Mouse (Mus musculus): ENCODE results near the gene Tmem164.
A peak's percentile ranks its signal among the peaks of the same experiment; 100 is the strongest.
"Not testable (repeated sequence)": the region's sequence is repeated elsewhere in the genome, so short reads cannot be mapped to it uniquely, and the experiment has no call there.

Gene Tmem164

DNA sequence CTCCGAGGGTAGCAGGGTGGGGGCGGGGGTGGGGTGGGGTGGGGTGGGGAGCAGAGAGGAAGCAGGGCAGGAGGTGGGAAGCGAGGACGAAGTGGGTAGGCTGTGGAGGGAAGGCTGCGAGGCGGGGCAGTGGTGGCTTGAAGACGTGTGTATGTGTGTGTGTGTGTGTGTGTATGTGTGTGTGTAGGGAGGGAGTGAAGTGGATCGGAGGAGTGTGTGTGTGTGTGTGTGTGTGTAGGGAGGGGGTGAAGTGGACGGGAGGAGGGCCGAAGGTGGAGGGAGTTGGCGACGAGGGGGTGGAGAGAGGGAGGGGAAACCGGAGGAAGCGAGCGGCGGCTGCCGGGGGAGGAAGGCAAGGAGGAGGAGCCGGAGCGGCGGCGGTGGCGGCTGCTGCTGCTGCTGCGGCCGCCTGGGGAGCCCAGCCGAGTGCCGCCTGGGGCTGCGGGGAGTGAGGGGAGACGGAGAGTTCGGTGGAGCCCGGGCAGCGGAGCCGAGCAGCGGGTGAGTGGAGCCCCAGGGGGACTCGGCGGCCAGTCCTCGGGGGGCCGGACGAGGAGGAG is at the start of gene Tmem164:
Tmem164 (plus strand) TSS at position 351 of the 560 bp plus-strand sequence.
- DNase-seq (ENCODE audit: low read depth, low spot score) = peak; percentile 44

DNA sequence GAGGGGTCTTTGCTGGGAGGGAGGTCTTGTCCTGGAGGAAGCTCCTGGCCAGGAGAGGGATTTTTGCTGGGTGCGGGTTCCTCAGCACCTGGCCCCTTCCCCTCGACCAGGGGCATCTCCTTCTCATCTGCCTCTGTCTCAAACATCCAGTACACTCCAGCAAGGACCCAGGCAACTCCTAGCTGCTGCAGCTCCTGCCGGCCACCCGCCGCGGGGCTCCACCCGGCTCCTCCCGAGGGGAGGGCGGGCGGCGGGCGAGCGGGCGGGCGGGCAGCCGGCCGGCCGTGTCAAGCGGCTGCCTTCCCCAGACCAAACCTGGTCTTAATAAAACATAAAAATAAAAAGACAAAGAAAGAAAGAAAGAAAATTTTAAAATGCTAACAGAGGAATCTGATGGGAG is 48.2 kb upstream of the Tmem164 start:
- not testable (repeated sequence) for DNase-seq (ENCODE audit: low read depth, low spot score)

DNA sequence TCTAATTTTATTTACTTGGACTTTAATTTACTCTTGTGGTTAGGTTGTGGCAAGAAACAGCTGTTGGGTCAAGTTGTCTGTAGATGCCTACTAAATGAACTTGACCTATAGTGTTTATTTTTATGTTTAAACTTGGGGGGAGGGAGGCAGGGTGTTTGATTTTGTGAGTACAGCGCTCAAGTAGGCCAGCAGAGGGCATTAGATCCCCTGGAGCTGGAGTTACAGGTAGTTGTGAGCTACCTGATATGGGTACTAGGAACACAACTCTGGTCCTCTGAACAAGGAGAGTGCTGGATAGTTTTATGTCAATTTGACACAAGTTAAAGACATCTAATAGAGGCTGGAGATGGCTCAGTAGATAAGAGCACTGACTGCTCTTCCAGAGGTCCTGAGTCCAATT is 34.0 kb upstream of the Tmem164 start:
- DNase-seq (ENCODE audit: low read depth, low spot score) = no peak

DNA sequence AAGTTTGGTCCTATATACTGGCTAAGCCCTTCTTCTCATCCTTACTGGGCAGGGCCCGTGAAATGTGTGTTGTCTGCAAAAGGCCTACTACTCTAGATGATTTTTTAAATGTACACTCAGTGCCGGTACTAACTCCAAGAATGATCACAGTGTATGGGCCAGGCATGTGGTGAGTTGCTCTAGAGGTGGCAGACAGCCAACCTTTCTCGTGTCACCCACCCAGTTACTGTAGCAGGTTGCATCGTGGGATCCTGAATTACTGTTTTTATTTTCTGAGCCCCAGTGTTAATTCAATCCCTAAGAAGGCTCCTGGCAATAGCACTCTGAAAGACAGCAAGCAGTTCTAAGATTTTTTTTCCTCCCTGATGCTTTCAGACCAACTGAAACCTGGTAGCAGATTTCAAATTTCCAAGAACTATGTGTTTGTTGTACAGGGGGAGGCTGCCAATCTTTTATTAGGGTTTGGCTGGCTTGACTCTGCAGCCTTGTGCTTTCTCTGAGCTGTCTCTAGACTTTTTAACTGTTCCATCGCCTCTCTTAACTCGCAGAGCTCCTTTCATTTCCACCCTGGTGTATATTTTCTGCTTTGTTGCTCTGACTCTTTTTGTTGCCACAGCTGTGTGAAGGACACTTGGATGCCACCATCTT is 31.0 kb upstream of the Tmem164 start:
- DNase-seq (ENCODE audit: low read depth, low spot score) = peak; percentile 5

DNA sequence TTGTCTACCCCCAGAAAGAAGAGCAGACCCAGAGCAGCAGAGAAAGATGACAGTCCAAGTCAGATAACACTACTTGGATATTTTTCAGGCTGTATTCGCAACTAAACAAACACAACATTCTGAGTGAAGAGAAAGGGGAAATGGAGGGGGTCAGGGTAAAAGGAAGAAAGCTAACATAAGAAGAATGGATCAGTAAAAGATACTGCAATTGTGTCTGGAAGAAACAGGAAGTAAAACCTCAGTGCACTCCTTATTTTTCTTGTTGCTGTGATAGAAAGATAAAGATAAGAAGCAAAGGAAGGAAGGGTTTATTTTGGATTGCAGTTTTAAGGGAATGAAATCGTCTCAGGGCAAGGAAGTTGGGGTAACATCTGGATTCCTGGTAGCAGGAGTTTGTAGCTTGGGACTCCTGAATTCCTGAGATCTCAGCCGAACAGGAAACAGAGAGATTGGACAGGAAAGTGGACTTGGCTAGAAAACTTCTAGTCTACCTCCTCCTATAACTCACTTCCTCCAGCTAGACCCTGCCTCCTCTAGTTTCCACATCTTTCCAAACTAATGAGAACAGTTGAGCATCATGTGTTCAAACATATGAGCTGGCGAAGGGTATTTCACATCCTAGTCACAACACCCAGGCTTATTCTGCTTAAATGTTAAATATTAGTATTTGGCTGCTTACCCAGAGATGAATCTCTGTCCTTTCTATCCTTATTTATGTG is 16.3 kb upstream of the Tmem164 start:
- DNase-seq (ENCODE audit: low read depth, low spot score) = no peak

DNA sequence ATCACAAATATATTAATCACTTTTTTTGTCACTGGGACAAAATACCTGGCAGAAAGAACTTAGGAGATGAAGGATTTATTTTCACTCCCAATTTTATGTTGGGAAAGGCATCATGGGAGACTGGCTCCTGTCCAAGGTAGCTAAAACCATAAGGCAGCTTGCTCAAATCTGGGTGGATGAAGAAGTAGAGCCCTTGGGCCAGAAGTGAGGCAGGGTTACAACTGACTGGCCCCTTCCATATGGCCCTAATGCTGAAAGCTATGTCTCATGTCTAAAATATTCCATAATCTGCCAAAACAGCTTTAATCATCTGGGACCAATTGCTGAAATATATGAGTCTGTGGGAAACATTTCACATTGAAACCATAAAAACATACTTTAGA is 15.8 kb upstream of the Tmem164 start:
- no peak for DNase-seq (ENCODE audit: low read depth, low spot score)

DNA sequence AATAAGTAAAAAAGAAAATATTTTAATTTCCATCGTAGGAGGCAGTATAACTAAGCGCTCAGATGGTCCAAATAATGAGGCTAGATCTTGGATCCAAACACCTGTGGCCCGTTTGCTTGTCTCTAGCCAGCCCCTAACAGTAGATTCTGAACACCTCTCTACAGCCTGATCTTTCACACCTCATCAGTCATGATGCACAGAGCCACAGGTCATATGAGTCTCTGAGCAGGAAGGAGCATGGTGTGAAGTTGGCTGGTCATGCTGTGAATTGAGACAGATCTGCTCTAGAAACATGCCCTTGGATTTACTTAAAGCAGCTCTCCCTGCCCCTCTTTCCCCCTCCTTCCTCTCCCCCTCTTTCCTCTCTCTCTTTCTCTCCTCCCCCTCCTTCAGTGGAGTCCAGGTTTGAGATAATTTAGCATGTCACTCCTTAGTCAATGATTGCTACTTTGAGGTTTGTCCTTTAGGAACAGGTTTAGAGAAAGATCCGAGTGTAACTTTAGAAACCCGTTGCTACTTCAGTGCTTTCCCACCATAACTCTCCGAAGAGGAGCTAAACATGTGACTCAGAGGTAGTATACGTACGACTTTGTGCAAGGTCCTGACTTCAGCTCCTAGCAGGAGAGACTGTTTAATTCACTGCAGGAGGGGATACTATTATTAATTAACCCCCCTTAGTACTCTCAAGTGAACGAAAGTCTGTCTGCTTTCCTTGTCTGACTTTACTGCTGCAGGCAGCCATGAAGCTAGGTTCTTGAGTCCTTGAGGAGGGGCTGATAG is 11.7 kb upstream of the Tmem164 start:
- DNase-seq (ENCODE audit: low read depth, low spot score) = no peak

DNA sequence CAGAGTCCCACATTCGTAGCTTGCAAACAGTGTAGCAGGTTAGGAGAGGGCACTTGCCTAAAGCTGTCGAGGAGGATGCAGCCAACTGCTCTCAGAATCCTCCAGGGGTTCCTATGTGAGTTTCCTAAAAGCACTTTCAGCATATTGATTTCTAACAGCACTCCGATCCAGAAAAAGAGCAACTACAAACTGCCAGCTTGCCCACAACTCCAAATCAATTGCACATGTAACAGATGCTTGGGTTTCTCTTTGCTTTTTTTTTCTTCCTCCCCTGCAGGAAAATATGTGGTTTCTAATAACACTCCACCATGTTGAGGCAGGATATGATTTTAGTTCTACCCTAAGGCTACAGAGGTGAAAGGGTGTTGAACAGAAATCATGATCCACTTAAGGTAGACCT is 11.1 kb upstream of the Tmem164 start:
- no peak for DNase-seq (ENCODE audit: low read depth, low spot score)

DNA sequence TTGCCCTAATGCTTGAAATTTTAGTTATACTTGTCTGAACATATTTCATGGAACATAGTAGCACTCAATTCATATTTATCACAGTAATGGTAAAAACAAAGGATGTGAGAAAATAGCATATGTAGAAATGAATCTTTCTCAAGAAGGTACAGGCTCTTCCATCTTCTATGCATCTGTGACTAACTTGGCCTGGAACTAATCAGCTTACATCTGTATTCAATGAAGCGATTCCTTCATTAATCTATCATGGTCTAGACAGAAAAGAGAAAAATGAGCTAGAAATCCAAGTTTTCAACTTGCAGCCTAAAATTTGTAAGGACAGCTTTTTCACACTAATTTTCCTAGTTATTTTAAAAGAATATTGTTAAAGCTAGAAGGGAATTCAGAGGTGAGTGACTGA is 10.1 kb upstream of the Tmem164 start:
- DNase-seq (ENCODE audit: low read depth, low spot score) = no peak

DNA sequence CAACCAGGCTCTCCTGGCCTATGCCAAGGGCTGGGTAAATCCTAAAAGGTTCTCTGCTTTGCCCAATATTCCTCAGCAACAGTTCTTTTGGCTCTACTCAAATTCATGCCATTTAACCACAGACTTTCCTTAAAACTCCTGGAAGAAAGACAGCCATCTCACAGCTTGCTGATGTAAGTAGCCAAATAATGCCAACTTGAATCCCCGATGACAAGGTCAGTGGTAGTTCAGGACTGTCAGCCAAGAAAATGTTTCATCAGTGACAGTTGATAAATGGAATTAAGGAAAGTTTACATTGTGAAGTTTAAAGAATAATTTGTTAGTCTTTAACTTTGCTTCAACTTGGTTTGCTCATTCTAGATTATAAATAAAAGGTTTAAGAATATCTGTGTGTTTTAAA is 8.5 kb upstream of the Tmem164 start:
- DNase-seq (ENCODE audit: low read depth, low spot score) = no peak

DNA sequence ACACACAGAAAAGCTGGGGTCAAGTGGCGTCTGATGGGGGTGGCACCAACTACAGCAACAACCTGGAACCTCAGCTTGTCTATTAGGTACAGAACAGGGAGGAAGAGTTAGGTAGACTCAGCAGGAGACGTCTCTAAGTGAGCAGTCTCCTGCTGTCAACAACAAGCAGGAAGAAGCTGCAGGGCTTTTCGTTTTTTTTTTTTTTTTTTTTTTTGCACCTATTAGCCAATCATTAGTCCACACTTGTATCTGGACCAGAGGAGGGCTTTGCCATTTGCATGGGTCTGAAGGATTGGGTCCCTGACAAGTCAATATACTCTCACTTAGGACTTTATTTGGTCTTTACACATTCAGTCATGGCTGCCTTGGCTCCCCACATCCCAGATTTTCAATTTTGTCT is 4.0 kb upstream of the Tmem164 start:
- no peak for DNase-seq (ENCODE audit: low read depth, low spot score)

DNA sequence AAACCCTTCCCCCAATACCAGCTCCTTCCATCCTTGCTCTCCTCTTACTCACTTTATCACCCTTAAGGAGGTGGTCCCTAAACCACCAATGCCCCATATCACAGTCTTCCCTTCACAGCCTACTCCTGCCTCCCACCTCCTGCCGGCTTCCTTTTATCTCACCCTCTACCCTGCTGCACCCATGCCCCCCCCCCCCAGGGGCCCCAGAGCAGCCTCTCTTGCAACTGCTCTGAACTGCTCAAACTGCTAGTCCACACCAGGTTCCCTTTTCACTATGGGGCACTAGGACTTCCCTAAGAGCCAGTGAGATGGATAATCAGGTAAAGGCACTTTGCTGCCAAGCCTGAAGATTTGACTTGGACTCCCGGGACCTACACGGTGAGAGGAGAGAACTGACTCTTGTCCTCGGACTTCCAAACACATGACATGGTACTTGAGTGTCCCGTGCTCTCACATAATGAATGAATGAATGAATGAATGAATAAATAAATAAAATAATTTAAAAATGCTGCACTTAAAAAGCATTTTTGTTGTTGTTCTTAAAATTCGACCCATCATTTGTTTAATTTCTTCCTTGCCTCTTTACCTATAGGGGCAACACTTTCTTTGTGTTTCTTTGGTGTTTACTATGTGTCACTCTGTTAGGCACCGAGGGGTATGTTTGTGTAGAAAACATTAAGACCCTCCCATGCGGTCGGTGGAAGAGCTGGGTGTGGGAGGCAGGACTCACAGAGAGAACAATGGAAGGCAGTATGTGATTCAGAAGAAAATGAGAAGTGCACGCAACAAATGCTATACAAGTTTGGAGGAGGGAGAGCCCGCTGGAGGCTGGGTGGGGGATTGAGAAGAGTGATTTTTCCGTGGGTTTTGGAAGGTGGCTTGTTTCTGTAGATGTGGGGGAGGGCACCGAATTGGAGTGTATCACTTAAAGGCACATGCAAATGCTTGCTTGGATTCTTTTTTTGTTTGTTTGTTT is 2.4 kb upstream of the Tmem164 start:
- no peak for DNase-seq (ENCODE audit: low read depth, low spot score)

DNA sequence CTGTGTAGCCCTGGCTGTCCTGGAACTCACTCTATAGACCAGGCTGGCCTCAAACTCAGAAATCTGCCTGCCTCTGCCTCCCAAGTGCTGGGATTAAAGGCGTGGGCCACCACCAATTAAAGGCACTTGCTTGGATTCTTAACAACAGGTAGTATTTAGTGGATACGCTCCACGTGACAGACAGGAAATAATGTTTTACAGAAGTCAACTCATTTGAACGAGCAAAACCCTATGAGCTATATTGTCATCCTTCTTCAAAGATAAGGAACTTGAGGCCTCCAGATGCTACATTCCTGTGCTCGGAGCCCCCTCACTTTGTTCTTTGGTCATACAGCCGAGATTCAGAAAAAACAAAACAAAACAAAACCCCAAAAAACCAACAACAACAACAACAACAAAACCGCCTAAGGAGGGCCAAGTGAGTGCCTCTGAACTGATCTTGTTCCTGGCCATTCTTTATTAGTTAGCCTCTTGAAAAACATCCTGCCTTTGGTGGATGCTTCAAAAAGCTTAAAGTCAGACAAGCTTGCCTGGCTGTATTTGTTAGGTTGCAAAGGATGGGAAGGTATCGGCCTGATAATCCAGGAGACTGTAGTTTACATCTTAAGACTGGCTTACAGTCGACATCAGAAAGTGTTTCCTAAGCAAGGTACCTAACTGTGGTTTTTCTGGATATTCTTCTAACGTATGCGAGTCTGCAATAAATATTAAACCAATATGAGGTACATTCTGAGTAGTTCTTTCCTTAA is 1.5 kb upstream of the Tmem164 start:
- DNase-seq (ENCODE audit: low read depth, low spot score) = no peak

DNA sequence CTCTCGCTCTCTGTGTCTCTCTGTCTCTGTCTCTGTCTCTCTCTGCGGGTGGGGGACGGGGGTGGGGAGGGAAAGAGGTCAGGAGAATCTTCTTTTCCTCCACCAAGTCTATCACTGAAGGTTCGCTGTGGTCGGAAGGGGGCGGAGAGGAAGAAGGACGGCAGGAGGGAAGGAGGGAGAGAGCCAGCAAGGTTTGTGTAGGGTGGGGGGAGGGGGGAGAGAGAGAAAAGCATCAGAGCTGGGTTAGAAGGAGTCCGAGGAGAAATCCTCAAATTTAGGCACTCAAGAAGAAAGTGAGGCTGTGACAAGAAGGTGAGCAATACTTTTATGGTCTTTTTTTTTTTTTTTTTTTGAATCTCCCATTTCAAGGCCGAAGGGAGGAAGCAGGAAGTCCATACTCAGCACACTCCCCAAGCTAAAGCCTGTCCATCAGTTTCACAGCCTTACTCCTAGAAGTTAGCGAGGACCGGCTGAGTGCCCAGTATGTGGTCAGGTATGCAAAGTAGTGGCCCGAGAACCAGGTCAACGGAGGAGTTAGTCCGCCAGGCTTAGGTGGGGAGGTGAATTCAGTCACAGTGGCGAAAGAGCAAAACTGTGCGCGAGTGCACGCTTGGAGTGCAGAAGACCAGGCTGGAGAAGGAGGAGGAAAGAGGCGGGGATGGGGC is 683 bp upstream of the Tmem164 start:
- no peak for DNase-seq (ENCODE audit: low read depth, low spot score)

DNA sequence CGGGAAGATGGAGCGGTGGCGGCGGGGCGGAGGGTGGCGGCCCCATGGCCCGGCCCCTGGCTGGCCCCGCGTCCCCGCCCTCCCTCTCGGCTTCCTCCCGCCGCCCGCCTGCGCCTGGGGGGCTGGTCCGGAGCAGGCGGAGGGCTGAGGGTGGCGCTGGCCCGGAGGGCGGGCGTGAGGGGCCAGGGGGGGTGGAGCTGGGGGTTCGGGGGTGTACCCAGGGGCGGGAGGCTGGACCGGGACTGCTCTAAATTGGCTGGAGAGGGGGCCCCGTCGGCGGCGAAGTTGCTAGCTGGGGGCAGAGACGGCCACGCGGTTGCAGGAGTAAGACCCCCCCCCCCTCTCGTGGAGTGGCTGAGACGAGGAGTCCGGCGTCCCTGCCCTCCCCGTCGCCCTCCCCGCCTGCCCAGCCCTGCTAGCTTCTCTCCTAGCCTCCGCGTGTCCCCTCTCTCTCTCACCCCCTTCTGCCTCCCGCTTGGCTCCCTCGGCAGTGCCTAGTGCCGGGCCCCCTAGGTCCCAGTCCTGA is 473 bp downstream of the Tmem164 start:
- no peak for DNase-seq (ENCODE audit: low read depth, low spot score)

DNA sequence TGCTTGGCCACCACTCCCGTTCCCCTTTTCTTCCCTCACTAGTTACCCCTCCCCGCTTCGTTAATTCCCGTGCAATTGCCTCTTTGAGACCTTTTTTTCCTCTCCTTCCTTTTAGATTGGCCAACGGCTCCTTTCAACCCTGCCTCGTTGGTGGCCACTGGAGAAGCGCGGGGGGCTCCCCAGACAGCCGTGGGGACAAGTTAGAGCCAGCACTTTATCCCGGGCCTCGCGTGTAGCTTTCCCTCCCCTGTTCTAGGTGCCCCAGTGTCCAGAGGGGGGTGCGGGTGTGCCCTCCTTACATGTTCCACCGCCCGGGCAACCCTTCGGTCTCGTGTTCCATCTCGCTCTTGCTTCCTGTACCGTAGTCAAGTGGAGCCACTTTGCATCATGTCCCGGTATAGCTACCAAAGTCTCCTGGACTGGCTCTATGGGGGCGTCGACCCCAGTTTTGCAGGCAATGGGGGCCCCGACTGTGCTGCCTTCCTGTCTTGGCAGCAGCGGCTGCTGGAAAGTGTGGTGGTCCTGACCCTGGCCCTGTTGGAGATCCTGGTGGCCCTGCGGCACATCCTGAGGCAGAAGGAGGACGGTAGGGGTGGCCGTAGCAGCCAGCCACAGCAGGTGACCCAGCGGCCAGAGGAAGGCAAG is 1.1 kb downstream of the Tmem164 start:
- DNase-seq (ENCODE audit: low read depth, low spot score) = no peak

DNA sequence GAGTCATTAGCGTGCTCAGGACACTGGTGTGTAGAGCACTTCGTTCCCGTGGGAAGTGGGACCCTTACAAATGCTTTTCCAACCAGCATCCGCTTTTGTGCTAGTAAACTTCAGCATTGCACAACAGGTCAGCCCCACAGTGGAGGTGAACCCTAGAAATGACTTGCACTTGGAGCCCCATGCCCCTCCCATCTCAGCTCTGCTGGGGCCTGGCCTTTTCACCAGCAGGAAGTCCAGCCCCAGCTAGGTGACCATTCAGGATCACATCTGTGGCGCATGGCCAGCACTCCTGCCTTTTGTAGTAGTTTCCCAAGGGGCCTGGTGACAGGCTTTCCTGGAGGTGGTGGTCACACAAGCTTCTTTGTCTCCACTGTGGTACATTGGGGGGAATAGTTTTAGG is 1.8 kb downstream of the Tmem164 start:
- no peak for DNase-seq (ENCODE audit: low read depth, low spot score)

DNA sequence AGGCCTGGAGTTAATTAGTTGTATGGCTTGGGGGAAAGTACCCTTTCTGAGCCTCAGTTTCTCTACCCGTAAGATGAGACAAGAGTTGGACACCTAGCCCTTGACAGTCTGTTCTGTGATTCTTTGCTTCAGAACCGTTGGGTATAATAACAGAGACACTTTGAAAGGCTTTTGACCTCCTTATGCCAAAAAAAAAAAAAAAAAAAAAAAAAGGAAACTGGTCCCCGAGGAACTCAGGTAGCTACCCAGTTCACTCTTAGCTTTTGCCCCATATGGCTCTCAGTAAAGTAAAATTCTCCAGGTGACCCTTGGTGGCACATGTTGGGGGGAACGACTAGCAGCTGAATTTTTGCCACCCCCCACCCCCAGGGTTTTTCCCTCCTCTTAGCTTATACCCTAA is 3.5 kb downstream of the Tmem164 start:
- DNase-seq (ENCODE audit: low read depth, low spot score) = no peak

DNA sequence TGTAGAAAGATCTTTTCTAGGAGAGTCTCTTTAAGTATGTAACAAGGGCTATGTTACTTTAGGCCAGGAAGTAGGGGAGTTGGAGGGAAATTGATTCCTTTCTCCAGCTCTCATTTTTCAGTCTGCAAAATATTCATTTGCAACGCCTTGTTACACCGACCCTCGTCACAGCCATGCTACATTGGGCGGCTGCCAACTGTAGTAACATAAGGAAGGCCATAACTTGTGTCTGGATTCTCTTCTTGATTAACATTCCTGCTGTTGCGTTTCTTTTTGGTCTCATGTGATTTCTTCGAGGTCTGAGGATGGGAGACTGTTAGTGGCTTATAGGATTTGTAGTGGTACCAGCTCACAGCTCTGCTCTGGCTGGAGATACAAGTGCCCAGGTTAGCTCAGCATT is 4.5 kb downstream of the Tmem164 start:
- DNase-seq (ENCODE audit: low read depth, low spot score) = no peak
